Mouse (Mus musculus): ENCODE data around the gene Usp42.

GRCm38 (mm10) chr5:143686456-143686855, 45.6 kb downstream of the Usp42 start:
- TF ChIP-seq CTCF (IDR thresholded peaks at IDR 0.05; ENCODE audit: low read depth, low read length) = no peak
- no peak for TF ChIP-seq POLR2A (IDR thresholded peaks at IDR 0.05; ENCODE audit: extremely low read depth, insufficient read depth, low read length)

Measured in liver, adult 2 months (tissue).